Mouse (Mus musculus): ENCODE data around the gene Polr3b. TPM values are rescaled to one million over a fixed set of nuclear protein-coding genes. Genes with fewer than 3 reads are reported as not detected.

Gene Polr3b
- total RNA-seq, 2 experiments from 2014 or later, result 13.1 to 13.9 TPM

- intact Hi-C loops (cut with DNase I), result loop anchor here (10.0 kb wide), 1 partner anchor 190 kb away; no protein-coding TSS in a partner anchor
These were observed 83.1 kb downstream of the Polr3b start for GRCm38 (mm10) chr10:84705234-84705633.

DNA sequence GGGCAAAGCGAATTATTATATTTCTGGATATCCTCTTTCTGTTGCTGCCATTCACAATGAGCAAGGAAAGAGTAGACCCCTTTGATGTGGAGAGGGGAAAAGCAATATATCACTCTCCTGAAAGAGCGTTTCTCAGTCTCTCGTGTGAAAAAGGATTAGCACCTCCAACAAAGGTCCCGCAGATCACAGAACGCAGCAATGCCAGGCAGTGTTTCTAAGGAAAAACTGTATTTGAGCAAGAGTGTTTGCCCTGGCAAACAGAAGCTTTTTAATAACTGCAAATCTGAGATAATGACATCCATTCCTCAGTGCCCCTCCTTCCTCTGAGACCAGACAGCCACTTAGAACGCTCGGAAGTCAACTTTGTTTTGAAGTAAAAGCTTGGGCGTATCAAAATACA is 84.5 kb downstream of the Polr3b start:
- no peak for DNase-seq
- intact Hi-C loops (cut with DNase I), result loop anchor here (10.0 kb wide), 1 partner anchor 192 kb away; no protein-coding TSS in a partner anchor

More at GRCm38 (mm10) chr10:84705234-84705633, 83.1 kb downstream of the Polr3b start:
- DNase-seq, result no peak

DNA sequence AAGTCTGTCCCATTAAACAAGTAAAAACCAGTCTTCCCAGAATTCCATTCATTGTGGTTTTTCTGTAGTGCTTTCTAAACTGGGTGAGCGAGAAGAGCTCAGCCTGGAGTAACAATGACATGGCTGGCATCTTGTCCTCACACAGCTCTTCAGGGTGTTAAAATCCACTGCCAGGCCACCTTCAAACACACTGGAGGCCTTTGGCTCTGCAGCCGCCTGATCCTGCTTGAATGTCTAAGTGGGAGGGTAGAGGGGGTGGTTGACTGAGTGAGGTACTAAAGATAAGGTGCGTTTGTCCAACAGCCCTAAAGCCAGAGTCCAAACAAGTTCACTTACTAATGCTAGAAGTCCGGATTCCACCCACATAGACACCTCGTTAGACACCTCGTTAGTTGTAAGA is 85.1 kb downstream of the Polr3b start:
- intact Hi-C loops (cut with DNase I), result loop anchor here (10.0 kb wide), 1 partner anchor 192 kb away; no protein-coding TSS in a partner anchor
- no peak for DNase-seq

- intact Hi-C loops (cut with DNase I), result loop anchor here (10.0 kb wide), 1 partner anchor 193 kb away; no protein-coding TSS in a partner anchor
- no peak for DNase-seq
These were observed 85.8 kb downstream of the Polr3b start for GRCm38 (mm10) chr10:84707752-84708530.

GRCm38 (mm10) chr10:84710192-84710591 is 88.1 kb downstream of the Polr3b start:
- intact Hi-C loops (cut with DNase I), result loop anchor here (2.0 to 5.0 kb wide), 4 partner anchors 69 to 335 kb away; no protein-coding TSS in a partner anchor
- no peak for DNase-seq

DNA sequence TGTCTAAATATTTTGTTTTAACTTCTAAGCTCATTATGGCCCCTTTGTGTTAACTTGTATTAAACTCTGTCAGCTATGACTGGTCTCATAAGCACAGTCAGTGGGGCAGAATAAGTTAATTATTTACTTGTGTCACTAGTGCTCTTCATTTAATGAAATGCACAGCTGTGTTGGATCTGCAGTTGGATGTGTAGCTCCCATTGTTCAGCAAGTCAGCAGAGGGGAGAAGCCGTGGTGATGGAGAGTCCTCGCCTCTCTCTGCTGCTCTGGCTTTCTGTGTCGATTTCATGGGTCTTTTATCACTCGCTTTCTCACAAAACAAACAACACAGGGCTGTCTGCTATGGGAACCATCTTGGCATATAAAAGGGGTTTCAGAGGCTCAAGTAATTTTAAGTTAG is 88.7 kb downstream of the Polr3b start:
- intact Hi-C loops (cut with DNase I), result loop anchor here (2.0 to 5.0 kb wide), 4 partner anchors 70 to 334 kb away; no protein-coding TSS in a partner anchor
- no peak for DNase-seq

DNA sequence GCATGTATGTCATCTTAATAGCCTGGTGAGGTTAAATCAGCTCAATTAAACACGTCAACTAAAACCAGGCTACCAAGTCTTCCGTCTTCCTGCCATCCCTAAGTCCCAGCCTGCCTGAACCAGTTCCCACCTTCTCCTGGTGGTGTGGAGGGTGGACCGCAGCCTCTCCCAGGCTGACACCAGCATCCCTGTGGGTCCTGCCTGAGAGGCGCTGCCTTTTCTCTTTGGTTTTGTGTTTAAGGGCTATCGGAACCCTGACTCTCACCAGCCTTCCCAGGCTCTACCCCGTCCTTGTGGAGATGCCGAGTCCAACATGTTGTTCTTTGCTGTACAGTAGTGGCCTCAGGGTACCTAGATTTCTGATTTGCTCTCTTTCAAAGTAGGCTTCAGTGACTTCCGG is 89.4 kb downstream of the Polr3b start:
- no peak for DNase-seq
- intact Hi-C loops (cut with DNase I), result loop anchor here (2.0 to 5.0 kb wide), 4 partner anchors 71 to 333 kb away; no protein-coding TSS in a partner anchor

DNA sequence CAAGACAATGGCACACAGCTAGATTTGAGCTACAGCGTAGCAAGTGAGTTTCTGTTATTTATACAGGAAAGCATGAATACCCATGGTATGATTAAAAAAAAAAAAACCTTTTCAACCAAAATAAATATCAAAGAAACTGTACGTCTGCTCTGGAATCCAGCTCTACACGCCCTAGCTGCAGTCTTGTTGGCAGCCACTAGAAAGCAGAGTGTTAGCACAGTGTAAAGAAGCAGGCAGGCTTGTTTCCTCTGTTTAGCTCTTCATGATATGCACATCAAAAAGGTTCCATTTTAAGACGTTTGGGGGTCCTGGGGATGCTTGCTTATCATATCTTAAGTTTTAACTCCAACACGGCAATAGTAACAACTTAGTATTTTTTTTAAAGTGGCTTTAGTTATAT is 89.8 kb downstream of the Polr3b start:
- intact Hi-C loops (cut with DNase I), result loop anchor here (2.0 to 5.0 kb wide), 4 partner anchors 71 to 333 kb away; no protein-coding TSS in a partner anchor
- no peak for DNase-seq

GRCm38 (mm10) chr10:84712532-84712931 is 90.4 kb downstream of the Polr3b start:
- intact Hi-C loops (cut with DNase I), result loop anchor here (5.0 kb wide), 2 partner anchors 120 to 275 kb away; no protein-coding TSS in a partner anchor
- DNase-seq, result no peak

DNA sequence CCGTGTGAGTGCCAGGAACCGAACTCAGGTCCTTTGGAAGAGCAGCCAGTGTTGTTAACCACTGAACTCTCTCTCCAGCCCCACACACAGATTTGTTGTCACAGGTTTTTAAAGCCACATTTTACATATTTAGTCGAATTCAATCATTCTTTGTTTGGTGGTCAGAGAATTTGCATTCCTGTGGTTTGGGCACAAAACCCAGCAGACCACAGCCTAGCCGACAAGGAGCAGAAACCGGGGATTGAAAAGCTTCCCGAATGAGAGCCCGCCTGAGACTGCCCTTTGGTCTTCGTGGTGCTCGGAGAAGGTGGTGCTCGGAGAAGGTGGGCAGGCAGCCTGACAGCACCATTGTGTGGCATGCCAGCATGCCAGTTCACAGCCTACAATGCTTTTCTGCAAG is 91.0 kb downstream of the Polr3b start:
- no peak for DNase-seq
- intact Hi-C loops (cut with DNase I), result loop anchor here (5.0 kb wide), 2 partner anchors 119 to 274 kb away; no protein-coding TSS in a partner anchor

DNA sequence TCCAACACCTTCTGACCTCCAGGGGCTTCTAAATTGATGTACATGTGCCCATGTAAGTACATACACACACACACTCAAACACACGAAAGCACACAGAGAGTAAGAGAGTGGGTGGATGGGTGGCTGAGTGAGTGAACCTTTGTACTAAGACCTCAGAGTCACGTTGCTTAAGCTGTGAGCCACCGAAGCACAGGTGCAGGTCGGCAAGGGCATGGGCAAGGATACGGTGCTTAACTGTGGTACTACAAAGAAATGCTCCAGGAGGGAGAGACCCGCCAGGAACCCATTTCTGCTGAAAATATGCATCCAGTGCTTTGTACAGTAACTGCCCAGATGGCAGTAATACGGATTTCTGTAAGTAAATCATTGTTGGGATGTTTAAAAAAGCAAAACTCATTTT is 93.5 kb downstream of the Polr3b start:
- DNase-seq, result no peak
- intact Hi-C loops (cut with DNase I), result no loop called here

DNA sequence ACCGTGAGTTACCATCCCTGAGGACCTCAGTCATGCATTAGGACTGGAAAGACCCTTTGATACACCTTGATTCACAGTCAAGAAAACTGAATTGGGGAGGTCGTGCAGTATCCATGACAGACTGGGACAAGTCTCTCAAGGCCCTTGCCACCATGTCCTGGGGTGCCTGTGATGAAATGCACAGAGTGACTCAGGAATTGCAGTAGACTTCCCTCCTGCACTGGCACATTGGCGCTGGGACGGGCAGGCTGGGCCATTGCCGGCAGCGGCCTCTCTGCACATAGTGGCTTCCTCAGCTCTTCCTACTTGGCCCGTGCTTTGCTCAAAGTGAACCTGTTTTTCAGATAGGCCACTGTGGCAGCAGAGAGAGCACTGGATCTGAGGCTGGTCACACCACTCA is 94.5 kb downstream of the Polr3b start:
- no peak for DNase-seq
- intact Hi-C loops (cut with DNase I), result no loop called here

- DNase-seq, result no peak
These were observed 100.6 kb downstream of the Polr3b start for GRCm38 (mm10) chr10:84722711-84723110.

GRCm38 (mm10) chr10:84727005-84727404 is 104.9 kb downstream of the Polr3b start:
- intact Hi-C loops (cut with DNase I), result no loop called here

More at GRCm38 (mm10) chr10:84722711-84723110, 100.6 kb downstream of the Polr3b start:
- intact Hi-C loops (cut with DNase I), result no loop called here

GRCm38 (mm10) chr10:84727760-84728159 is 105.7 kb downstream of the Polr3b start:
- intact Hi-C loops (cut with DNase I), result no loop called here
- DNase-seq, result no peak

More at GRCm38 (mm10) chr10:84727005-84727404, 104.9 kb downstream of the Polr3b start:
- DNase-seq, result no peak

DNA sequence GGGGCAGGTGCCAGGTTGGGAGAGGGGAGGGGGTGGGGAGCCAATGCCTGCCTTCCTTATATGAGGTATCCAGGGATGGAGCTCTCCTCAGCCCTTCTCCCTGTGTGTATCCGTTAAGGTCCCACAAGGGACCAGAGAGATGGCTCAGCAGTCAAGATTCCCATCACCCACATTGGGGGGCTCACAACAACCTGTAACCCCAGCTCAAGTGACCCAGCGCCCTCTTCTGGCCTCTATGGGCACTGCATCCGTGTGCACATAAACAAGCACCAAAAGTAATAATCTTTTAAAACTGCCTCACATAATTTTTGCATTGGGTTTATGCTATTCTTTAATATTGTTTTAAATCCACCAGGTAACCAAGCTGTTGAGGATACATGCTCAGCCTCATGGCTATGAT is 108.0 kb downstream of the Polr3b start:
- intact Hi-C loops (cut with DNase I), result no loop called here
- DNase-seq, result no peak

GRCm38 (mm10) chr10:84730956-84731355 is 108.9 kb downstream of the Polr3b start:
- no peak for DNase-seq
- intact Hi-C loops (cut with DNase I), result no loop called here

- intact Hi-C loops (cut with DNase I), result no loop called here
- no peak for DNase-seq
These were observed 111.4 kb downstream of the Polr3b start for GRCm38 (mm10) chr10:84733511-84733910.

- intact Hi-C loops (cut with DNase I), result no loop called here
- no peak for DNase-seq
These were observed 133.0 kb downstream of the Polr3b start for GRCm38 (mm10) chr10:84754851-84755785.

GRCm38 (mm10) chr10:84755786-84756203 is 133.7 kb downstream of the Polr3b start, which contains the start of gene Rfx4:
Gene Rfx4 (plus strand): TSS chr10:84756062.
- no peak for DNase-seq
- intact Hi-C loops (cut with DNase I), result no loop called here

Data from heart, postnatal 36 days (tissue).